Comparison of ENCODE assay signal across 13 mouse cellular contexts in the genomic region with DNA sequence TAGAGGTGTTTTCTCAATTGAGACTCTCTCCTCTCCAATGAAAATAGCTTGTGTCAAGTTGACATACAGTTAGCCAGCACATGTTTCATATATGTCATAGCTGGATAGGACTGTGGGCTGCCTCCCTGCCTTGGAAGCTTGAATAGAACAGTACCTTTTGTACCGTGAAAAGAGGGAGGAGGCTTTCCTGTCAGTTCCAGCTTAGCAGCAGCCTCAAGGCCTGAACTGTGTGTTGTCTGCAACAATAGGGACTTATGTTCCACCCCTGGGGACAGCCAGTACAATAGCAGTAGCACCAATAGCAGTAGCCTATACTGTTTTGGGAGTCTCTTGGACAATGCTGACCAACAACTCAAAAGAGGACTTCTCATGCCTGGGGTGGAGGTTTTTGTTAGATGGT. TPM values are rescaled to one million over a fixed set of nuclear protein-coding genes. Genes with fewer than 3 reads are reported as not detected.
DNase-seq lines count a peak whose midpoint lies in the region; ATAC-seq and TF ChIP-seq lines count a peak whose summit lies in the region.
"Had no signal": no experiment of that assay in that cellular context is flagged by ENCODE, and none has a peak within 500 bp of the region (broad histone marks: within the 10 kb centered on the region; RNA-seq: fewer than 3 reads in every experiment).

No protein-coding gene starts in this region.

- 0 out of 2 replicates have a peak overlapping the region, but pooled peaks have one; percentile 11 for H3K4me2 ChIP-seq in heart, embryonic 12.5 days
- H3K4me2 ChIP-seq in heart, embryonic 14.5 days (ENCODE audit: low read length) = peak overlapping the region; percentile 24; the same call in 1 of the 2 replicates
- no peak overlapping the region for H3K4me2 ChIP-seq in forebrain, postnatal 0 days (ENCODE audit: low read depth)
- H3K4me2 ChIP-seq: liver, embryonic 11.5 days; neural tube, embryonic 15.5 days had no signal

- 48% methylated on average over 1 of the region's 1 CpGs for WGBS in heart, embryonic 12.5 days
- 22% methylated on average over 1 of the region's 1 CpGs for WGBS in heart, embryonic 14.5 days
- 23% methylated on average over 1 of the region's 1 CpGs for WGBS in forebrain, postnatal 0 days

- H3K9ac ChIP-seq in heart, embryonic 12.5 days = no peak overlapping the region
- H3K9ac ChIP-seq in ES-E14 (ENCODE audit: insufficient read depth, low read depth, low read length, poor library complexity, severe bottlenecking) = no peak overlapping the region
- no peak overlapping the region for H3K9ac ChIP-seq in heart, embryonic 14.5 days (ENCODE audit: low read length)
- H3K9ac ChIP-seq in forebrain, postnatal 0 days = no peak overlapping the region
- H3K9ac ChIP-seq: neural tube, embryonic 15.5 days had no signal

- no peak for ATAC-seq in heart, embryonic 12.5 days (ENCODE audit: insufficient number of reproducible peaks, low FRiP score)
- ATAC-seq in heart, embryonic 14.5 days (ENCODE audit: insufficient number of reproducible peaks, insufficient read depth, low FRiP score, low read depth) = no peak
- ATAC-seq in forebrain, postnatal 0 days = no peak
- ATAC-seq: activated CD4-positive, CD25-positive, alpha-beta regulatory T cell, adult 4 months; CD4-positive, CD25-positive, alpha-beta regulatory T cell, adult 4 months had no signal

- no peak overlapping the region for H3K4me3 ChIP-seq in heart, embryonic 12.5 days
- no peak overlapping the region for H3K4me3 ChIP-seq in layer of hippocampus, adult 2 months
- H3K4me3 ChIP-seq in ES-E14 (ENCODE audit: insufficient read depth in 1 of 2, low read depth in 1 of 2, low read length in 2 of 2, poor library complexity in 1 of 2, severe bottlenecking in 1 of 2) = no peak overlapping the region
- no peak overlapping the region for H3K4me3 ChIP-seq in heart, embryonic 14.5 days (ENCODE audit: control insufficient read depth in 1 of 2, insufficient read depth in 1 of 2, low read depth in 1 of 2, low read length in 2 of 2)
- no peak overlapping the region for H3K4me3 ChIP-seq in forebrain, postnatal 0 days (ENCODE audit: low read depth, low read length)
- H3K4me3 ChIP-seq: neural tube, embryonic 15.5 days had no signal

- in situ Hi-C loops in ES-E14 (cut with MboI; ENCODE audit: low sequenced_read_pairs in 2 of 2, unreplicated experiment in 2 of 2) = no loop called here

- H3K9me3 ChIP-seq in heart, embryonic 12.5 days (replicated peaks) = no peaks in the 10 kb centered on the region
- H3K9me3 ChIP-seq in ES-E14 (ENCODE audit: control insufficient read depth, insufficient read depth, low read depth, low read length) = no peaks in the 10 kb centered on the region
- no peaks in the 10 kb centered on the region for H3K9me3 ChIP-seq in heart, embryonic 14.5 days (ENCODE audit: control insufficient read depth, low read length)
- H3K9me3 ChIP-seq in forebrain, postnatal 0 days (ENCODE audit: low read length) = no peaks in the 10 kb centered on the region
- H3K9me3 ChIP-seq: neural tube, embryonic 15.5 days had no signal

- peak overlapping the region; percentile 83 for H3K27ac ChIP-seq in heart, embryonic 12.5 days (ENCODE audit: poor library complexity, severe bottlenecking)
- H3K27ac ChIP-seq in layer of hippocampus, adult 2 months = peak overlapping the region; percentile 85
- H3K27ac ChIP-seq in ES-E14 (ENCODE audit: insufficient read depth, low read depth, low read length, poor library complexity, severe bottlenecking) = peak overlapping the region; percentile 53; the same call in 1 of the 2 replicates
- peak overlapping the region; percentile 42 to 81 for H3K27ac ChIP-seq in heart, embryonic 14.5 days (replicated peaks in 1 of 2; ENCODE audit: control insufficient read depth in 1 of 2, insufficient read depth in 1 of 2, low read depth in 2 of 2, low read length in 2 of 2)
- H3K27ac ChIP-seq in forebrain, postnatal 0 days (ENCODE audit: low read depth, low read length) = no peak overlapping the region
- H3K27ac ChIP-seq: hindbrain, postnatal 0 days; neural tube, embryonic 15.5 days had no signal

- intact Hi-C loops in heart, postnatal 10 days (cut with DNase I) = no loop called here

- no peak for DNase-seq in heart, postnatal 10 days
- DNase-seq in layer of hippocampus, adult 2 months (ENCODE audit: low spot score in 2 of 2) = no peak
- no peak for DNase-seq in layer of hippocampus, postnatal 36 days
- no peak for DNase-seq in ES-E14 (ENCODE audit: low read depth, low spot score)
- DNase-seq in forebrain, postnatal 0 days = no peak
- DNase-seq: thymus, adult 18-20 months had no signal

- no peaks in the 10 kb centered on the region for H3K27me3 ChIP-seq in heart, embryonic 12.5 days (replicated peaks)
- no peaks in the 10 kb centered on the region for H3K27me3 ChIP-seq in heart, embryonic 14.5 days (ENCODE audit: control insufficient read depth, insufficient read depth, low read length)
- no peaks in the 10 kb centered on the region for H3K27me3 ChIP-seq in forebrain, postnatal 0 days (ENCODE audit: insufficient read depth, low read length)
- H3K27me3 ChIP-seq: neural tube, embryonic 15.5 days had no signal

- peaks cover 4% of the 10 kb centered on the region; the same call in 1 of the 2 replicates for H3K36me3 ChIP-seq in heart, embryonic 12.5 days
- H3K36me3 ChIP-seq in ES-E14 (ENCODE audit: control insufficient read depth, insufficient read depth, low read length, poor library complexity, severe bottlenecking) = no peaks in the 10 kb centered on the region
- no peaks in the 10 kb centered on the region; the same call in 1 of the 2 replicates for H3K36me3 ChIP-seq in heart, embryonic 14.5 days (ENCODE audit: control insufficient read depth, insufficient read depth, low read length)
- H3K36me3 ChIP-seq in forebrain, postnatal 0 days (ENCODE audit: insufficient read depth) = no peaks in the 10 kb centered on the region
- H3K36me3 ChIP-seq: neural tube, embryonic 15.5 days had no signal

- peaks cover 71% of the 10 kb centered on the region for H3K4me1 ChIP-seq in heart, embryonic 12.5 days (replicated peaks)
- peaks cover 28 to 44% of the 10 kb centered on the region in 2 experiments for H3K4me1 ChIP-seq in ES-E14 (ENCODE audit: control insufficient read depth in 2 of 2, insufficient read depth in 2 of 2, low read length in 2 of 2, poor library complexity in 1 of 2)
- peaks cover 38 to 71% of the 10 kb centered on the region in 2 experiments for H3K4me1 ChIP-seq in heart, embryonic 14.5 days (ENCODE audit: control insufficient read depth in 2 of 2, insufficient read depth in 2 of 2, low read length in 2 of 2)
- no peaks in the 10 kb centered on the region for H3K4me1 ChIP-seq in forebrain, postnatal 0 days (ENCODE audit: insufficient read depth)

- TF ChIP-seq CTCF in layer of hippocampus, adult 2 months (conservative IDR thresholded peaks at IDR 0.05) = no peak
- TF ChIP-seq CTCF in forebrain, postnatal 0 days (IDR thresholded peaks at IDR 0.05; ENCODE audit: low read depth) = no peak

TF ChIP-seq in ES-E14, 5 proteins besides CTCF, POLR2A, EP300 and RAD21:
- TF ChIP-seq ZNF384 (IDR thresholded peaks at IDR 0.05; ENCODE audit: low read depth, low read length) (no peak), HCFC1 (IDR thresholded peaks at IDR 0.05; ENCODE audit: borderline replicate concordance, insufficient read depth, low read length) (no peak), ZC3H11A (IDR thresholded peaks at IDR 0.05; ENCODE audit: borderline replicate concordance, low read depth, low read length) (no peak), MAFK (IDR thresholded peaks at IDR 0.05; ENCODE audit: insufficient read depth, low read depth, low read length) (no peak), CHD2 (IDR thresholded peaks at IDR 0.05; ENCODE audit: low read depth, low read length) (no peak)
TF ChIP-seq in ES-E14: peak in this region for 0.

RNA-seq across cellular contexts. Expression of gene Tanc1, which starts 15.7 kb away (rescaled TPM):
- polyA plus RNA-seq in heart, embryonic 12.5 days (2016; fragmentation: Nextera tagmentation; extraction: Ambion mirVana) = 37.4 and 40.9 TPM in 2 replicates
- total RNA-seq in heart, postnatal 10 days (2021) = 10 to 100 TPM; 37.0 to 37.6 TPM
- total RNA-seq in layer of hippocampus, adult 2 months (2021) = 100 to 1,000 TPM; 118 to 124 TPM
- 100 to 1,000 TPM; 107 to 119 TPM for total RNA-seq in layer of hippocampus, postnatal 36 days (2021)
- total RNA-seq in ES-E14 (2012; rRNA removed) = 28.2 and 39.5 TPM in 2 replicates
- 27.2 and 27.8 TPM in 2 replicates for polyA plus RNA-seq in heart, embryonic 14.5 days (2014; fragmentation: Nextera tagmentation; extraction: Ambion mirVana)
- 4.3 and 5.0 TPM in 2 replicates for total RNA-seq in forebrain, postnatal 0 days (2014; rRNA removed)
- 1.3 and 2.9 TPM in 2 replicates for polyA plus RNA-seq in forebrain, postnatal 0 days (2015; fragmentation: Nextera tagmentation; extraction: Ambion mirVana)
